Mouse (Mus musculus): ENCODE data around the gene Mapk8ip1.
A peak's percentile ranks its signal among the peaks of the same experiment; 100 is the strongest.

Gene Mapk8ip1

DNA sequence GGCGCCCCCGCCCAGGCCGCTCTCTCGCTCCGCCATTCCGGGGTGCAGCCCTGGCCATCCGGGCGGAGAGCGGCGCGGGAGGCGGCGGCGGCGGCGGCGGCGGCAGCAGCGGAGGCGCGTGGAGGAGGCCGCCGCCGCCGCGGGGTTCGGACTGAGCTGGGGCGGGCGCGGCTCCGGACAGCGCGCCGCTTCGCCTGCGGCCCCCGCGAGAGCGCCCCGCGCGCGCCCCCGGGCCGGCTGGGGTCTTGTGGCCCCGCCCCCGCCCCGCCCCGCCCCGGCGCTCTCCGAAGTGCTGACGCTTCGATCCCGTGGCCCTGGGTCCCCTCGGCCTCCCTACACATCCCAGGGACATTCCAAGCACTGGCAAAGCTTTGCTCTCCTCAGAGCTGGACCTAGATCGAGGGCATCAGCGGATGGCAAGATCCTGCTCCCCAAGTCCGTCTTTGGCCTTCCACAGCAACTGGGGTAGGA is at the start of gene Mapk8ip1:
TSS of gene Mapk8ip1 (minus strand) at position 173 of the 471 bp plus-strand sequence.
- Histone ChIP-seq H3K27me3 (ENCODE audit: control insufficient read depth, insufficient read depth, low read length, poor library complexity, severe bottlenecking) (no peaks in the 10 kb centered on the region), H3K36me3 (ENCODE audit: control insufficient read depth, insufficient read depth, low read length, poor library complexity, severe bottlenecking) (peaks cover 1% of the 10 kb centered on the region; the same call in 1 of the 2 replicates)
- no peak for DNase-seq (ENCODE audit: low read depth, low spot score)

DNA sequence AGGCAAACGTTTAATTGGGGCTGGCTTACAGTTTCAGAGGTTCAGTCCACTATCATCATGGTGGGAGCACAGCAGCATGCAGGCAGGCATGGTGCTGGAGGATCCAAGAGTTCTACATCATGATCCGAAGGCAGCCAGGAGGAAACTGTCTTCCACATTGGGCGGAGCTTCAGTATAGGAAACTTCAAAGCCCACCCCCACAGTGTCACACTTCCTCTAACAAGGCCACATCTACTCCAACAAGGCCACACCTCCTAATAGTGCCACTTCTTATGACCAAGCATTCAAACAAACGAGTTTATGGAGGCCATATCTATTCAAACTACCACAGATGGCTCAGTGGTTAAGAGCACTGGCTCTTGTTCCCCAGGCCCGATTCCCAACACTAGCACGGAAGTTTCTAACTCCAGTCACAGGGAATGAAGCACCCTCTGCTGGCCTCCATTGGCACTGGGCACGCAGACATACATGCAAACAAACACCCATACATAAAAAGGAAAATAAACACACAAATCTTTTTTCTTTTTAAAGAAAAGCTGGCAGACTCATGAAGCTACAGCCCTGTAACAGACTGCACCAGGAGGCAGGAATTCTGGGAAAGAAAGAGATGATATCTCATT is 46.2 kb upstream of the Mapk8ip1 start:
- Histone ChIP-seq H3K27me3 (ENCODE audit: control insufficient read depth, insufficient read depth, low read length, poor library complexity, severe bottlenecking) (no peaks in the 10 kb centered on the region), H3K36me3 (ENCODE audit: control insufficient read depth, insufficient read depth, low read length, poor library complexity, severe bottlenecking) (no peaks in the 10 kb centered on the region)
- no peak for DNase-seq (ENCODE audit: low read depth, low spot score)

DNA sequence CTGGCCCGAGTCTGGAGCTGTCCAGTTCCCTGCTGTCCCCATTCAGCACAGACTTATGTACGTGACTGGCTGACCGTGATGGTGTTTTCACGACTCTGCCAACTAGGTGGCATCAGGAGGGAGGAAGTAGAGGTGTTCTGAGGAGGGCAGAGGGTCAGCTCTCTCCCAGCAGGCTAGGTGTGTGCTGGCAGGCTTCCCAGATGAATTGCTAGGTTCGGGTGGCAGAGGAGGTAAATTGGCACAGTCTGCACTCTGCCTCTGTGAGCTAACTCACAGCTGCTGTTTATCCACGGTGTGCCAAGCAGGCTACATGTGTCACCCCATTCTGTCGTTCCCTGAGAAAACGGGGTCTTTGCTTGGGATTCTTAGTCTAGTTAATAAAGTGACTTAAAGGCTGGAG is 45.6 kb upstream of the Mapk8ip1 start:
- no peak for DNase-seq (ENCODE audit: low read depth, low spot score)
- no peaks in the 10 kb centered on the region for H3K36me3 ChIP-seq (ENCODE audit: control insufficient read depth, insufficient read depth, low read length, poor library complexity, severe bottlenecking)
- no peaks in the 10 kb centered on the region for H3K27me3 ChIP-seq (ENCODE audit: control insufficient read depth, insufficient read depth, low read length, poor library complexity, severe bottlenecking)

DNA sequence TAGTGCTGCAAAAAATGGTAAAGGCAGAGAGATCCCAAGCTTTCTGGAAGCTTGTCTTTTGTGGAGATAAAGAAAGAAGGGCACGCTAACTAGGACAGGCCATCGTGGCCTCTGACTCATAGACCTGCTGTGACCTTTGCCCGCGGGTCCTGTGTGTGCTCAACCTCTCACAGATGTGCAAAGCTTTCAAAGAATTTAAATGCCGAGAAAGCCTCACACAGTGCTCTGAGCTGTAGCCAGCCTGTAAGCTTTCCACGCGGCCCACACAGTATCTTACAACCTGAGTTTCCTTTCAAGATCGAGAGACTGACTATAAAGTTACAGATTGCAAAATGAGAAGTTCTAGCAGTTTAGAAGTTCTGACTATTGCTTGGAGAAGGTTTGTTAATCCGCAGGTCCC is 44.8 kb upstream of the Mapk8ip1 start:
- Histone ChIP-seq H3K36me3 (ENCODE audit: control insufficient read depth, insufficient read depth, low read length, poor library complexity, severe bottlenecking) (no peaks in the 10 kb centered on the region), H3K27me3 (ENCODE audit: control insufficient read depth, insufficient read depth, low read length, poor library complexity, severe bottlenecking) (no peaks in the 10 kb centered on the region)
- DNase-seq (ENCODE audit: low read depth, low spot score): no peak

DNA sequence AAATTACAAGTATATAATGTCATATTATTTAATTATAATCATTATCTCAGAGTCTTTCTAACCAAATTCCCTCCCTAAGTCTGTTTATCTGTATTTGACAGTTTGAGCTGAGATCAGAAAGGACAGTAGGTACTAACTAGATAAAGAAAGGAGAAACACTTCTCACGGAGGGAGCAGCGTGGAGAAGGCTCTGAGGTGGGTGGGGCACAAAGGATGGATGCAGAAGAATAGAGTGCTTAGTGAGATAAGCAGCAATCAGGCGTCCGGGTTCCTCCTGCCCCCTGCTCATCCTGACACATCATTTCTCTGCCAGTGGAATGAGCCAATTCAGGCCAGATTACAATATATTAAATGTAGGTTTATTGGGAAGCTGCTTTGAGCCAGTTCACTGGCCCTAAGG is 43.3 kb upstream of the Mapk8ip1 start:
- no peak for DNase-seq (ENCODE audit: low read depth, low spot score)
- Histone ChIP-seq H3K27me3 (ENCODE audit: control insufficient read depth, insufficient read depth, low read length, poor library complexity, severe bottlenecking) (no peaks in the 10 kb centered on the region), H3K36me3 (ENCODE audit: control insufficient read depth, insufficient read depth, low read length, poor library complexity, severe bottlenecking) (no peaks in the 10 kb centered on the region)

DNA sequence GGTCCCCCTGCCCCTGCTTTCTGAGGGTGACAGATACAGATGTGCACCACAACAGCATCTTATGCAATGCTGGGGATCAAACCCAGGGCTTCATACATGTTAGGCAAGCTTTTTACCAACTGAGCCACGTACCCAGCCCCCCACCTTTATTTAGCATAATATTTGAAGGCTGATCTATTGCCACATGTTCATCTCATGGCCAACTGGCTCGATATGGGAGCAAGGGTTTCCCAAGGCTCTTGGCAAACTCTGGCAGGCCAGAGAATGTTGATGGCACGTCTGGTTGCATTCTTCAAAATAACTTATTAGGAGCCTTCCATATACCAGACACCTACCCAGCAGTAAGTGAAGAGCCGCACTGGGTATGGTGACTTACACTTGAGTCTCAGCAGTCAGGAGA is 42.2 kb upstream of the Mapk8ip1 start:
- no peak for DNase-seq (ENCODE audit: low read depth, low spot score)
- no peaks in the 10 kb centered on the region for H3K27me3 ChIP-seq (ENCODE audit: control insufficient read depth, insufficient read depth, low read length, poor library complexity, severe bottlenecking)
- no peaks in the 10 kb centered on the region for H3K36me3 ChIP-seq (ENCODE audit: control insufficient read depth, insufficient read depth, low read length, poor library complexity, severe bottlenecking)

DNA sequence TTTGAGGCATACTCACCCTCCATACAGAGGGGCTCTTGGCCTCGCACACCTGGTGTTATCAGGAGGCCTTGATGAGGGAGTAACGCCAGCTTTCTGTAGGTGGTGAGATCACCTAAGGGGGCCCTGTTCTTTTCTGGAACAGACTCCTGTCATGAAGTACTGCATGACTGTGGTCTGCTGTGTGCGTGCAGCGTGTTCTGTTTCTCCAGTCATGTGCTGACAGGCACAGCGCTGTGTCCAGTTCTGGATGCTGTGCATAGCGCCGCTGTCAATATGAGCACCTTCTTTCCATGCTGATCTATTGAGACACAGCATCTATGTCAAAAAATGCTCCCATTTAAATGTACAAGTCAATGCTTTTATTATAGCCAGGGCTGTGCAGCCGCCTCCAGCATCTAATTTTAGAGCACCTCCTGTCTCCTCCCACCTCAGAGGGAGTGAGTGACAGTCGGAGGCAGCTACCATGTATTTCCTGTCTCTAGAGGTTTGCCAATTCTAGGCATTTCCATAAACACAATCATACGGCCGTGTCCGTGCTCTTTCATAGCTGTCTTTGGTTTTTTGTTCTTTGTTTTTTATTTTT is 41.4 kb upstream of the Mapk8ip1 start:
- DNase-seq (ENCODE audit: low read depth, low spot score): peak; percentile 50
- Histone ChIP-seq H3K27me3 (ENCODE audit: control insufficient read depth, insufficient read depth, low read length, poor library complexity, severe bottlenecking) (no peaks in the 10 kb centered on the region), H3K36me3 (ENCODE audit: control insufficient read depth, insufficient read depth, low read length, poor library complexity, severe bottlenecking) (no peaks in the 10 kb centered on the region)

DNA sequence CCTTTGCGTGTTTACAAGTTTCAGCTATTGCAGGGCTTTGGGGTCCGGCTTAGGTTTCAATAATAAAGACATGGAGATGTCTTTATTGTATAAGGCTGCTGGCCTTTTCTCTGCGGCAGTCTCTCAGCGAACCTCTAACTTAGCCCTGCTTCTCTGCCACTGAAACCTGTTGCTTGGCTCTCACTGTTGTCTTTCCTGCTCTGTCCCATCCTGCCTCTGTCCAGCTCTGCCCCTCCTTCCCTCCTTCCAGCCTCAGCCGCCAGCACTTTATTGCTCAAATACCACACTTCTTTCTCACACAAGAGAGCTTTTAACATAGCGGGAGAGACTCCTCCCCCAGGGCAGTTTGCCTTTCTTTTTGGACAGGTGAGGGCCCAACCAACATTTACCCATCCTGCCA is 39.4 kb upstream of the Mapk8ip1 start:
- DNase-seq (ENCODE audit: low read depth, low spot score): no peak
- no peaks in the 10 kb centered on the region for H3K27me3 ChIP-seq (ENCODE audit: control insufficient read depth, insufficient read depth, low read length, poor library complexity, severe bottlenecking)
- H3K36me3 ChIP-seq (ENCODE audit: control insufficient read depth, insufficient read depth, low read length, poor library complexity, severe bottlenecking): no peaks in the 10 kb centered on the region

DNA sequence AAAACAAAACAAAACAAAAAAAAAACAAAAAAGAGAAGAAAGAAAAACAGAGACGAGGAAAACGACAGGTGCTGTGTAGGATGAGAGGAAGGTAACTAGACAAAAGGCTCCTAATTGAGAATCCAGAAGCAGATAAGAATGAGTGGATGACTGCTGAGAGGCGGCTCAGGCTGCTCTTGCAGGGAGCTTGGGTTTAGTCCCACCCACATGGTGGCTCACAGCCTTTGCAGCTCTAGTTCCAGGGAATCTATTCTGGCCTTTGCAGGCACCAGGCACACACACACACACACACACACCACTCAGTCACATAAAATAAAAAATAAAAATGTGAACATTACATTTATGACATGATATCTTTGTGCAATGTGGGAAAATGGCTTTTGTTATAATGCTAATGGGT is 37.5 kb upstream of the Mapk8ip1 start:
- DNase-seq (ENCODE audit: low read depth, low spot score): no peak
- Histone ChIP-seq H3K27me3 (ENCODE audit: control insufficient read depth, insufficient read depth, low read length, poor library complexity, severe bottlenecking) (no peaks in the 10 kb centered on the region), H3K36me3 (ENCODE audit: control insufficient read depth, insufficient read depth, low read length, poor library complexity, severe bottlenecking) (no peaks in the 10 kb centered on the region)

DNA sequence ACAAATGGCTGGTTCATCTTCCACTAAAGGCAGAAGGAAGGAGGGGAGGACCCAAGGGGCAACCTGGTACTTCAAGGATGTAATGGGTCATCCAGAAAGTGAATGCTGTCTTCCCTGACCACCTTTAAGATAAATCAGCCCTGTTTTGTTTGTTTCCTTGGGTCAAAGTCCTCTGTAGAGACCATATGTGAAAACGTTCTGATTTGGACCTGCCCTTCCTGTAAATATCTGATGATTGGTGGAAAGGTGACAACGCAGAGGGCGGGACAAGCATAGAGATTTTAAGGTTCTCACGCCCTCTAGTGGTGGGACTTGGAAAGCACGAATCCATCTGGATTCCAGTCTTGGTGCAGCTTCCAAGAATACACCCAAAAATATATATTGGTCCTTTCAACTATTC is 36.8 kb upstream of the Mapk8ip1 start:
- peak; percentile 86 for DNase-seq (ENCODE audit: low read depth, low spot score)
- H3K27me3 ChIP-seq (ENCODE audit: control insufficient read depth, insufficient read depth, low read length, poor library complexity, severe bottlenecking): no peaks in the 10 kb centered on the region
- no peaks in the 10 kb centered on the region for H3K36me3 ChIP-seq (ENCODE audit: control insufficient read depth, insufficient read depth, low read length, poor library complexity, severe bottlenecking)

DNA sequence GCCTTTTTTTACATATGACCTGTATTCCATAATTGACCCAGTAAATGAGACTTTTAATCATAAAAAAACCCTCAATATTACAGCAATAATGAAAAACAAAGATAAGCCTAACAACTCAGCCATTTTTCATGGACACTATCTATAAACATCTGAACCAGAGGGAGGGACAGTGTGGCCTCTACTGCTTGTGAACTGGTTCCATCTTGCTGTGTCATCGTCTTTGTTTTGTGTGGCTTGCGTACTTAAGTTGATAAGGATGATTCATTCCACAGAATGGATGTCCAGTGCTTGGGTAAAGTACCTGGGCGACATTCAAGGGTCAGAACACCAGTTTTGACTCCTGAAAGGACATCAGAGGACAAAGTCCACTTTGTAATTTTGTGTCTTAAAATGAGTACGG is 36.3 kb upstream of the Mapk8ip1 start:
- DNase-seq (ENCODE audit: low read depth, low spot score): no peak
- H3K27me3 ChIP-seq (ENCODE audit: control insufficient read depth, insufficient read depth, low read length, poor library complexity, severe bottlenecking): no peaks in the 10 kb centered on the region
- no peaks in the 10 kb centered on the region for H3K36me3 ChIP-seq (ENCODE audit: control insufficient read depth, insufficient read depth, low read length, poor library complexity, severe bottlenecking)

DNA sequence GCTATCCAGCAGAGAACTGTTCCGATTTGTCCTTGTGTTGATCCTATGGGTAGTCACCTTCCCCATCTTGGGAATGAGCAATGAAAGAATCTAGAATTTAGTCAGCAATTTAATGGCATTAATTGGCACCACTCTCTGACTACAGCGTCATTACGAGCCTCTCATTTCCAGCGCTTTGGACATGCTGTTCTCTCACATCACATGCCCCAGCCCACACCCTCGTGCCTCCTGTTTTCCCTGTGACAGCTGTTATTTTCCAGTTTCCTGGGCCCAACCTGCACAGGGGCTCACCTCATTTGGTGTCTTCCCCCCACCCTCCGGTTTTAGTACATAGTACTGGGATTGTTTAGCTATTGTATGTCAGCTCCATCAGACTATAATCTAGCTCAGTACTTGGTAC is 34.0 kb upstream of the Mapk8ip1 start:
- no peak for DNase-seq (ENCODE audit: low read depth, low spot score)
- no peaks in the 10 kb centered on the region for H3K27me3 ChIP-seq (ENCODE audit: control insufficient read depth, insufficient read depth, low read length, poor library complexity, severe bottlenecking)
- H3K36me3 ChIP-seq (ENCODE audit: control insufficient read depth, insufficient read depth, low read length, poor library complexity, severe bottlenecking): no peaks in the 10 kb centered on the region

DNA sequence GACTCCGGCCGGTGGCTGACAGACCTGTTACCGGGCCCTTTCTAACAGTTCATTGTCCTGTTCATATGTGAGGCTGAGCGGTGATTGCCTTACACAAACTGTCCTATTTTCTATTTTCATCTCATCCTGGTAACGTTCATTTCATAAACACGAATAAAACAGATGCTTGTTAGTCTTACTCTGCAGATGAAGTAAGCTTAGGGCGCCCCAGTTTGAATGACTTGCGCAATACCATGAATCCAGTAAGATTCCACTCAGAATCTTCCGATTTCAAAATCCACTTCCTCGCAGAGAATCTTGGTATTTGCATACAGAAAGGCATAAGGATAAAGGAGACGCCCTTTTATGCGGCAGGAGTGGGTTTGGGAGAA is 33.3 kb upstream of the Mapk8ip1 start:
- Histone ChIP-seq H3K36me3 (ENCODE audit: control insufficient read depth, insufficient read depth, low read length, poor library complexity, severe bottlenecking) (no peaks in the 10 kb centered on the region), H3K27me3 (ENCODE audit: control insufficient read depth, insufficient read depth, low read length, poor library complexity, severe bottlenecking) (no peaks in the 10 kb centered on the region)
- DNase-seq (ENCODE audit: low read depth, low spot score): no peak

DNA sequence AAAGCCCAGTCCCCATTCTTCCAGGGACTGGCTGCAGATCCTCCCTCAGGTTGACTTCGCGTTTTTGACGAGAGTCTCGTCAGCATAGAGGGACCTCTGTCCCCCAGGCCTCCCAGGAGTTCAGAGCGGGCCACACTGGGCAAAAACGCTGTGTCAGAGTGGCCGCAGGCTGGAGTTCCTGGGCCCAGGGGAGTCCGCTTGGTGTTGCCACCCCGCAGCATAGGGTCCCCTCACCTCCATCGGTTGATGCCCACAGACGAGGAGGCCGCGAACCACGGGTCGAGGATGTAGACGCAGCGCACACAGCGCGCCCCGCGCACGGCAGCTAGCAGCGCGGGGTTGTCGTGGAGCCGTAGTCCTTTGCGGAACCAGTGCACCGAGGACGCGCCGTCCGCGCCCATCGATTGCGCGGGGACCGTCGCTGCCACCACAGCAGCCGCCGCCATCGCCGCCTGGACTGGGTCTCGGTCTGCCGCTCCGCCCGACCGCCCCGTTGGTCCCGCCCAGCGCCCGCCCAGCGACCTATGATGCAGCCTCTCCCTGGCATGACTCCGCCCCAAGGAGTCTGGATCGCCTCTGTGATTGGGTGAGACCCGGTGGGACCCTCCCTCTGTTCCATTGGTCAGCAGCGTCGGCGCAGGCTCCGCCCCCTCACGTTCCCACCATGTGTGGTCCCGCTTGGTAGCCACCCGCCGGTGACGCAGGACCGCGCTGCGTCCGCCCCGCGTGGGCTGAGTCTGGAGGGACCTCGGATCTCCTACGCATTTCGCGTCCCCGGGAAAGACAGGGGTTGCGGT is 32.7 kb upstream of the Mapk8ip1 start, which contains the start of gene Cry2:
TSS of gene Cry2 (minus strand) at position 466 of the 797 bp plus-strand sequence.
- no peaks in the 10 kb centered on the region for H3K36me3 ChIP-seq (ENCODE audit: control insufficient read depth, insufficient read depth, low read length, poor library complexity, severe bottlenecking)

More for the DNA sequence above, 32.7 kb upstream of the Mapk8ip1 start, which contains the start of gene Cry2:
- H3K27me3 ChIP-seq (ENCODE audit: control insufficient read depth, insufficient read depth, low read length, poor library complexity, severe bottlenecking): no peaks in the 10 kb centered on the region
- peak; percentile 100 for DNase-seq (ENCODE audit: low read depth, low spot score)
